Mouse (Mus musculus): ENCODE results near the gene Eme2. TPM values are rescaled to one million over a fixed set of nuclear protein-coding genes. Genes with fewer than 3 reads are reported as not detected.
"Not testable (repeated sequence)": the region's sequence is repeated elsewhere in the genome, so short reads cannot be mapped to it uniquely, and the experiment has no call there.

Eme2 gene
- 9.2 and 22.7 TPM in 2 replicates for total RNA-seq (2017)

DNA sequence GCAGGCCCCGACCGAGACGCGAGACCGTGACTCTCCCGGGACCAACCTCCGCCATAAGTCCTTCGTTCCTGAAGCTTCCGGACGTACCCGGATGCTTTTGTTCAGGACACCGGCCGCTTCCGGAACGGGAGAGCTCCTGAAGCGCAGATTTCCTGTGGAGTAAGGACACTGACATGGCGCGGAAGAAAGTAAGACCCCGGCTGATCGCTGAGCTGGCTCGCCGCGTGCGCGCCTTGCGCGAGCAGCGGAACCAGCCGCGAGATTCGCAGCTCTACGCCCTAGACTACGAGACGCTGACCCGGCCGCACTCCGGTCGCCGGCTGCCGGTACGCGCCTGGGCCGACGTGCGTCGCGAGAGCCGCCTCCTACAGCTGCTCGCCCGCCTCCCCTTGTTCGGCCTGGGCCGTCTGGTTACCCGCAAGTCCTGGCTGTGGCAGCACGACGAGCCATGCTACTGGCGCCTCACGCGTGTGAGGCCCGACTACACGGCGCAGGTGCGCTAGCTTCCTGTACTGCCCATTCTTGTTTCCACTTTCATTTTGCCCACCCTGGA lies at the start of gene Eme2, which contains the start of gene Mrps34:
Gene Eme2 (minus strand): TSS at position 93 of the 553 bp plus-strand sequence.
Gene Mrps34 (plus strand): TSS at position 122 of the 553 bp plus-strand sequence.
- peak; percentile 73 for ATAC-seq (replicated peaks; ENCODE audit: low read depth, poor library complexity, severe bottlenecking)

DNA sequence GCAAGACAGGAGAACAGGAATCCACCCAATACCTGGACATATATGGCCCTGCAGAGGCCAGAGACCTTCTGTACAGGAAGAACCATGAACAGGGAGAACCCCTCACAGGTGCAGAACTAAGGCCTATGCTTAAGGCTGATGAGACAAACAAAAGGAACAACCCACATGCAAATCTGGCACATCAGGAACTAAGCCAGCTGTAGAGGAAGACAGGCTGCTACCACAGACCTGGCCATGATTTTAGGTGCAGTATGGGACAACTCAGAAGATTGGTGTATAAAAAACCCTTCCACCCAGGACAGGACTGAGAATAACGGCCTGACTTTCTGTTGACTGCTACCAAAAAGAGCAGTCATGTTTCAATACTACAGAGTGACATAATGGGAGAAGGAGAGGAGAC lies 48.7 kb upstream of the Eme2 start:
- not testable (repeated sequence) for ATAC-seq (replicated peaks; ENCODE audit: low read depth, poor library complexity, severe bottlenecking)

DNA sequence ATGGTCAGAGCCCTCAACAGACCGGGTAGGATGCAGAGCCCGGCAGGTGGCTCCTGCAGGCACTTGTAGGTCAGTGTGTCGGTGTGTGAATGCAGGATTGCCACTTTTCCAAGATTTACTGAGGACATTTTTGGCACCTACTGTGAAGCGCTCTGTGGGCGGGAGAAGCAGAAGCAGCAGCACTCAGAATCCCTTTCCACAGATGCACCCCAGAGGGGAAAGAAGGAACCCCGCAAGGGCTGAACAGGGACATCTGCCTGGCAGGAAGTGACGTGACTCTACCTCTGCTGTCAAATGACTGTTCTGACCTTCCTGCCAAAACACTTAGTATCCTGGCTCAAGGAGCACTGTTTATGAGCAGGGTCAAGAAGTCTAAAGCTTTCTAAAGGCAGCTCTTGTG lies 48.1 kb upstream of the Eme2 start:
- no peak for ATAC-seq (replicated peaks; ENCODE audit: low read depth, poor library complexity, severe bottlenecking)

DNA sequence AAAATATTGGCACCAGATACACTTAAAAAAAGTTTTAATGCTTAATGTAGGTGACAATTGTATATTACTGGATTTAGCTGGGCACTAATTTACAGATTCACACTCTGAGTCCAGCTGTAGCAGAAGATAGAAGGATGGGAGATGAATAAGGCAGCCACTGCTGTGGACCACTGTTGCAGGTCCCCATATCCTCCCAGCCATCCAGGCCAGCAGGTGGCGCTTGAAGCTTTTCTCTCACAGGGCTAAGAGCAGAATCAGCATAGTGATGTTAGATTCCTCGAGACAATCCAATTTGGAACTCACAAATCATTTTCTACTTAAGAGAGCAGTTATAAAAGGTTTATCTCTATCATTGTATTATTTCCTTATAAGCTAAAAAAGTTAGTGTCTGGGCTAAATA lies 47.6 kb upstream of the Eme2 start:
- ATAC-seq (replicated peaks; ENCODE audit: low read depth, poor library complexity, severe bottlenecking): peak; percentile 87

DNA sequence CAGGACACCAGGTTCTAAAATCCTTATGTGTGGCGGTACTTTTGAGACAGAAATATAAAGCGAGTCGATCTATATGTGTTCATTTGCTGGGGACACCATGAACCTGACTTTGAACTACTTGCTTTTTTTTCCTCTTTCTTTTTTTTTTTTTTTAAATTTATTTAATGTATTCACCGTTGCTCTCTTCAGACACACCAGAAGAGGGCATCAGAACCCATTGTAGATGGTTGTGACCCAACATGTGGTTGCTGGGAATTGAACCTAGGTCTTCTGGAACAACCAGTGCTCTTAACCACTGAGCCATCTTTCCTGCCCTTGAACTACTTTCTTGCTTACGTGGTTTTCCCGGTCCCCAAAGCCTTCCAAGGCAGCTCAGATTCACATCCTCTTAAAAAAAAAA lies 42.4 kb upstream of the Eme2 start:
- ATAC-seq (replicated peaks; ENCODE audit: low read depth, poor library complexity, severe bottlenecking): no peak

DNA sequence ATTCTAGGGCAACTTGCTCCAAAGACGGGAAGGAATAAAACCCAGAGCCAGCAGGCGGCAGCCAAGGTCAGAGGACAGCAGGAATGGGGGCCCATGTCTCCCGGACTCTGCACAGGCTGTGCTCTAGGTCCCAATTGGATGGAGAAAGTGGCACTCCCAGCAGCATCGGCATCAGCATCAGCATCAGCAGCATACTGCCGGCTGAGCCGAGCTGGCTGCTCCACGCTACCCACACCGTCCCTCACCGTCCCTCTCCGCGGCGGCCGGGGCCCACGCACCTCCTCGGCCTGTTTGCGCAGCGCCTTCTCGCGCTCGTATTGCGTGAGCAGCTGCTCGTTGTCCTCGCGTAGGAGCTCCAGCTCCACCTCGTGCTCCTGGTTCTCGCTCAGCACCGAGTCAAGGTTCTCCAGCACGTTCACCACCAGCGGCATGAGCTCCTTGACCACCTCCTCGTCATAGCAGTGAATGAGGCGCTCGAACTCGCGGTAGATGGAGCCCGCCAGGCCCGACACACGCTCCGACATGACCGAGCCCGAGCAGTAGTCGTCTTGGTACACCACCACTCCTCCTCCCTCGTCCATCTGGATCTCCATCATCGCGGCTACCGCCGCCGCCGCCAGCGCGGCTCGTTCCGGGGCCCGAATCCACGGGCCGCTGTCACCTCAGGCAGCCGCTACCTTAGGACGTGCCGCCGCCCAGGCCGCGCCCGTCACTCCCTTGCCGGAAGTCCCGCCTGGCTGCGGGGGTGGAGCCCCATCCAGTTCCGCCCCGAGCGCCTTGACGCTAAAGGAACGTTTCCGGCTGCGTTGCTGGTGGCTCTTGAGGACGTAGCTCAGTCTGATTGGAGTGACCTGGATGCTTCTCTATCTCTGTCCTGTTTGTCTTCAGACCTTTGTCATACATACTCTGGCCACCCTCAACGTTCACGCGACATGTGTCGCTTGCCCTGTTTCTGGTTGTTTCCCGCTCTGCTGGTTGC lies 41.7 kb upstream of the Eme2 start, which contains the start of gene Mapk8ip3:
Gene Mapk8ip3 (minus strand): TSS at position 719 of the 979 bp plus-strand sequence.
- peak; percentile 93 for ATAC-seq (replicated peaks; ENCODE audit: low read depth, poor library complexity, severe bottlenecking)

DNA sequence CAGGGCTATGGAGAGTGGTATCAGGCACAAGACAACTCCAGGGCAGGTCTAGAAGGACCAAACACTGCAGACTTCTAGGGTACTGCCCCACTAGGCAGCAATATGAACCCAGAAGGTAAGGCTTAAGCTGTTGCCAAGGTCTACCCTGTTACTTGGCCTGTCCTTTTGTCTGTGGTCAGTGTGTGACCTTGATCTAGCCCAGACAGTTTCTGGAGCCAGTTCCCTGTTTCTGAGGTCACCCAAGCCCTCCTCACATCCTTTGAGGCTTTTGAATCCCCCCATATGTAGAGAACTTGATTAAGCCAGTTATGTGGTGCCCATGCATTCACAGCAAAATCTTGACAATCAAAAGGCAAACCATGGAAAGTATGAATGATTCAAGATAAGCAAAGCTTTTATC lies 40.8 kb upstream of the Eme2 start:
- 0 out of 2 replicates have a peak, but pooled peaks have one; percentile 4 for ATAC-seq (replicated peaks; ENCODE audit: low read depth, poor library complexity, severe bottlenecking)

DNA sequence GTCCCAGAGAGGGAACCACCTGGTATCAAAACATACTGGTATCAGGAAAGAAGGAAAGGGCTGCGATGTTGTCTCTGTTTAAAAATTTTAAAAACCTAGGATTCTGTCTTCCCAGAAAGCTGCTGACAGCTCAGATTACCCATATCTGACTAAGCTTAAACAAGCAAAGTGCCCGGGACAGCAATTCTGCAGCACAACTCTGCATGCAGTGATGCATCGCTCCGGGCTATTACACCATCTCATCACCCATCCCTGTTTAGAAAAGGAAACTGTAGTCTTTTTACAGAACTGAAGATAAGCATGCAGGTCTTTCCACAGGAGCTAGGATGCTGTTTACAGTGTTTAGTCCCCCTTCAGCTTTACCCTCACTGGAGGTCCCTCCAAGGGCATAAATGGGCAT lies 40.0 kb upstream of the Eme2 start:
- ATAC-seq (replicated peaks; ENCODE audit: low read depth, poor library complexity, severe bottlenecking): no peak

DNA sequence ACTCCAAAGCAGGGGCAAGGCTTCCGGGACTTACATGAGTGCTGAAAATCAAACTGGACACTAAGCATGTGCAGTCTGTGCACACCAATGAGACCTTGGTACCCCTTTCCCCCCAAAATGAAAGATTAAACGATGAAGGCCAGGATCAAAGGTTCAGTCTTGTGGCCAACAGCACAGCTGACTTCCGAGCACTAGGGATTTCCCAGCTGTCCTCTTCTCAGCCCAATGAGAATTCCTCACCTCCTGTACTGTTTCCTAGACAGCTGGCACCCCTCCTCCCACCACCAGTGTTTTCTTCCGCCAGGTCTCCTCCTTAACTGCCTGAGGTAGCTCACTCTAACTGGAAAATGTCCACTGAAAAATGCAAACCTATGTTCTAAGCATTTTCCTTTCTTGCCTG lies 38.3 kb upstream of the Eme2 start:
- no peak for ATAC-seq (replicated peaks; ENCODE audit: low read depth, poor library complexity, severe bottlenecking)

DNA sequence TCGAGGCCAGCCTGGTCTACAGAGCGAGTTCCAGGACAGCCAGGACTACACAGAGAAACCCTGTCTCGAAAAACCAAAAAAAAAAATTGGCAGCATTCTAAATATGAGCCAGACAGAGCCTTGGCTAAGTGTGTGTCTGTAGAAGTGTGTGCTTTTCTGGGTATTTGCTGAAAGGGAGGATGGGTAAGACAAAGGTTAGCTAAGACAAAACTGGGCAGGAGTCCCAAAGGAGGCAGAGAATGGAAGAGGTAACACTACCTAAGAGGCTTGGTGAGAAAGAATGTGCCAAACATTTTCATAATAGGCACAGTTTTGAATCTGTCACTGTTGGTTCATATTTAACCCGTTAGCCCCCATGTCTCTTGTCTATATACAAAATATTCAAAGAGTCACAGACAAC lies 37.5 kb upstream of the Eme2 start:
- no peak for ATAC-seq (replicated peaks; ENCODE audit: low read depth, poor library complexity, severe bottlenecking)

DNA sequence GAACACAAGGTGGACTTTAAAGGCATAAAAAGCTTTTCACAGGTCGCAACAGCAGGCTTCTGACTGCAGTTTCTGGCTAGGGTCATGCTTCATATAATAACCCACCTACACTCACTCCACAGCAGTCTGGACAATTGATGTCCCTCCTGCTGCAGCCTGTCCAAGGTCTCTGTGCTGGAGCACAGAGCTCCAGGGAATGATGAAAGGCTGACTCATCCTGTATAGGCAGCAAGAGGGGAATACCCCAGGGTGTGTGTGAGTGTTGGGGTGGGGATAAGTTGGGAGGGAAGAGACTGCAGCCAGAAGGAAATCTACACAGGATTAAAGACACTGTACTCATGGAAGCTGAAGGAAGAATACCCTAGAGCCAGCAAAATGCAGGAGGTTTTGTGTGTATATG lies 34.6 kb upstream of the Eme2 start:
- no peak for ATAC-seq (replicated peaks; ENCODE audit: low read depth, poor library complexity, severe bottlenecking)

DNA sequence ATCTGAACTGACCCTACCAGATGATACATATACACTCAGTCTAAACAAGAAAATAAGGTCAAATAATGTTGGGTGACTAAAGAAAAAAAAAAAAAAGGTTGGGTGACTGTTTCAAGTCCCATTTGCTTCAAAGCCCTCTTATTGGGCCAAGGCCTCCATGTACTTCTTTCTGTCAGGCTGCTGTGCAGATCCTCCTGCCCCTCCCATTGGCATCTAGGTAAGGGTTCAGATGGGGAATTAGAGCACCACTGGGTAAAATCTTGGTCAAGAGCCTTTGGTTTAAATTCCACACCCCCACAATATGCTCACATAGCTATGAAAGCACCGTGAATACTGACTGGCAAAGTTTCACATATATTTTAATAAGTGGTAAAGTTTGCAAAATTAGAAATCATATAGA lies 28.4 kb upstream of the Eme2 start:
- no peak for ATAC-seq (replicated peaks; ENCODE audit: low read depth, poor library complexity, severe bottlenecking)

DNA sequence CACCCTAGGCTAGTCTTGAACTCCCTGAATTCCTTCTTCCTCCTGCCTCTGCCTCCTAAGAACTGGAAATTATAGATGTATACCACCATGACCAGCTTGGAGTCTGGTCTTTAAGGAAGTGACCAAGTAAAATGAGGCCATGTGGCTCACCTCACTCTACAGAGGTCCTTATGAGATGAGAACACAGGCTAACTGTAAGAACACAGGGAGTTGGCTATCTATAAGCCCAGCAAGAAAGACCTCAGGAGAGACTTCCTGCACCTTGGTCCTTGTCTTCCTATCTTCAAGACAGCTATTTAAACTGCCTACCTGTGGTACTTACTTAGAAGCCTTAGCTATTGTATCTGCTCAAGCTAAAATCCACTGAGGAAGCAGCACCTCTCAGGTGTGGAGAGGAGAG lies 19.1 kb upstream of the Eme2 start:
- no peak for ATAC-seq (replicated peaks; ENCODE audit: low read depth, poor library complexity, severe bottlenecking)

DNA sequence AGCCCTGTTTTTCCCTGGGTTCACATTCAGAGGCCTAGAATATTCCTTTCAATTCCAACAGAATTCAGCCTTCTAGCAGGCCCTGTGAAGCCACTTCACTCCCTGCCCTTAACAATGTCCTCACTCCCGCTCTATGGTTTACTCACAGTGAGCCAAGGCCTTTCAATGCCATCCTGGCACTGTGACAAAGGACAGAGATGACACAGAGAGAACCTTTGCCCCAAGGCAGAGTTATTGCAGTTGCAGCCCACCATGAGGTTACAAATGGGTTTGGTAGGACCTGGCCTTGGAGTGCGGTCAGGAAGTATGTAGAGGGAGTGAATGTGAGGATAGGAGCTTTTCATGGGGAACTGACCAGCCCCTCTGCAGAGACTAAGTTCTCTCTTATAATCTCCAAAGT lies 12.7 kb upstream of the Eme2 start:
- ATAC-seq (replicated peaks; ENCODE audit: low read depth, poor library complexity, severe bottlenecking): no peak

DNA sequence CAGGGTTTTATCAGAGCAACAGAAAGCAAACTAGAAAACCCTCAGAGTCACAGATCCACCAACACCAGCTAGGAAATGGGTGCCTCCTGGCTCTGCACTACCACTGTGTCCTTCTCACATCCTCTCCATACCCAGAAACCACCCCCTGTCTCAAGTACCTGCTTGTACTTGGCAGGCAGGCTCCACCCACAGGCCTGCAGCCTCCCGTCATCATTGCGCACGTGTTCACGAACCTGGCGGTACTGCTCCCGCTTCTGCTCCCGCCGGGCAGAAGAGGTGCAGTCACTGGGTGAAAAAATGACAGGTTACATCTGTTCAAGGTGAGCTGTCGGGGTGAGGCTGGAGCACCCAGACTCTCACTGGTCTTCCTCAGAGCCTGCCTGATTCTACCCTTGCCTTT lies 8.9 kb upstream of the Eme2 start:
- no peak for ATAC-seq (replicated peaks; ENCODE audit: low read depth, poor library complexity, severe bottlenecking)

DNA sequence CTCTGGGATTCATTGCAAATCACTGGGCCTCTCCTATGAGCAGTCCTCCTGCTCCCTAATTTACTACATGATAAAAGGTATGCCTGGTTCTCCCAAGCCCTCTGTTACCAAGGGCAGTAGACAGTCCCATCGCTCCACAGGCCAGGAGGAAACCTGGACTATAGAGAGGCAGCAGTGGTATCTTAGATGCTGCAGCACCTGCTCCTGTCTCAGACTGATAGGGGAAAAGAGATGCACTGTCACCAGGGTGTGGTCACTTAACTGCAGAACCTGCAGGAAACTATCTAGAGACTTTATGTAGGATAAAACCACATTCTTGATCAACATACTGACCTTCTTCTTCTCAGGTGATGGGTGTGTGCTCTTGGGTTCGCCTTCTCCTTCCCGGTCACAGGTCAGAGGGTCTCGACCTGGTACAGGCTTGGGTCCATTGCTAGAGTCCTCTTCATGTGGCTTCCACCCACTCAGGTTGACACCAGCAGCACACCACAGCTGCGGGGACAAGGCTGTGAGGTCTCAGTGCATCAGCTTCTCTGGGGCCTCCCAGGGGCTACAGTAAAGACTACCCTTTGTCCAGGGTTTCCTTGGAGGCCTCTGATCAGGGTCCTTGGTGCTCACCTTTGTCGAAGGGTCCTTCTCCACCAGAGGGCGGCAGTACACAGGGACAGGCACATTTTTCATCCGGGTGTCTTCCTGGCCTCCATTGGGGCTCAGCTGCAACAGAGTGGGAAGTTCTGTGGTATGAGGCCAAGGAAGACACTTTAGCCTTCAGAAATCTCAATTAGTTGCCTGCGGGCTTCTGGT lies 8.0 kb upstream of the Eme2 start:
- ATAC-seq (replicated peaks; ENCODE audit: low read depth, poor library complexity, severe bottlenecking): peak; percentile 47

DNA sequence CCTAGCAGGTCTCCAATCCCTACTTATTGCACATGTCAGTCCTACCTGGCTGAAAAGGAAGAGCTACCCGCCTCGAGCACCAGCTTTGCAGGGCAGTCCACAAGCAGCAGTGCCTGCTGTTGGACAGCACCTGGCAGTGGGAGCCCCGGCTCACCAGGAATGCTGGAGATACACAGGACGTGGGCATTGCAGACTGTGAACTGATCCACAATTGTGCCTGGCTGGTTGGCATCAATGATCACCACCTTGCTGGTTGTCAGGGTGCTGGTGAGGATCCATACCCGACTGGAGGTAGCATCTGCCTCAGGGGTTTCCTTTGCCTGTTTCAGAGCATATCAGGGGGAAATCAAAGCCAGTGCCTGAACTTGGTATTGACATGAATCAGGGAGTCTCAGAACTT lies 7.2 kb upstream of the Eme2 start:
- ATAC-seq (replicated peaks; ENCODE audit: low read depth, poor library complexity, severe bottlenecking): no peak

DNA sequence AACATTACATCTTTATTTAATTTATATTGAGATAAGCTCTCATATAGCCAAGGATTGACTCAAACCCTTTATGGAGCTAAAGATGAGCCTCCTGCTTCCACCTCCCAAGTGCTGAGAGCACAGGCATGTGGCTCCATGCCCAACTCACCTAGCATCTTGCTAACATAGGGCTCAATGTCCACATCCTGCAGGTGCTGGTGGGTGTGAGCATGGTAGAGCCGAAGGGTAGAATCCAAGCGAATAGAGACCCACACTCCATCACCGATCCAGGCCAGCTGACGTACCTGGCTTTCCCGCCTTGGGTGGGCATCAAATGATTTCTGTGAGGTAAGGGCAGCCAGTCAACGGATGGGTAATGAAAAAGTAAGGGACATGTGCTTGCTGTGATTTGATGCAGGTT lies 5.1 kb upstream of the Eme2 start:
- no peak for ATAC-seq (replicated peaks; ENCODE audit: low read depth, poor library complexity, severe bottlenecking)

DNA sequence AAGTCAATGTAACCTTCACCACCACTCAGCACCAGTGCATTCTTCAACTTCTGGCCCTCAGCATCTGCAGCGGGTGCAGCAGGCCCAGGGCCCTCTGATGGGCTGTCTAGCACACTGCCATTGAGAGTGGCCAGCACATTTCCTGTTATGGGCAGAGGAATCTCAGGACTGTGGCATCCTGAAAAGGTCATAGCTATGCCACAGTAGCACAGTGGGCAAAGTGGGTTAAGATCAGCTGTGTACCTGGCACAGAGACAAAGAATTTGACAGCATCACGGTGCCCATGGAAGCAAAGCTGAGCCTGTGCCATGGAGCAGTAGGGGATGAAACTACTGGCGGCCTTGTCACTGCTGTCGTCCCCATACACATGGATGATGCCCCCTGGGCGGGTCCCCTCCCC lies 4.3 kb upstream of the Eme2 start:
- ATAC-seq (replicated peaks; ENCODE audit: low read depth, poor library complexity, severe bottlenecking): no peak

DNA sequence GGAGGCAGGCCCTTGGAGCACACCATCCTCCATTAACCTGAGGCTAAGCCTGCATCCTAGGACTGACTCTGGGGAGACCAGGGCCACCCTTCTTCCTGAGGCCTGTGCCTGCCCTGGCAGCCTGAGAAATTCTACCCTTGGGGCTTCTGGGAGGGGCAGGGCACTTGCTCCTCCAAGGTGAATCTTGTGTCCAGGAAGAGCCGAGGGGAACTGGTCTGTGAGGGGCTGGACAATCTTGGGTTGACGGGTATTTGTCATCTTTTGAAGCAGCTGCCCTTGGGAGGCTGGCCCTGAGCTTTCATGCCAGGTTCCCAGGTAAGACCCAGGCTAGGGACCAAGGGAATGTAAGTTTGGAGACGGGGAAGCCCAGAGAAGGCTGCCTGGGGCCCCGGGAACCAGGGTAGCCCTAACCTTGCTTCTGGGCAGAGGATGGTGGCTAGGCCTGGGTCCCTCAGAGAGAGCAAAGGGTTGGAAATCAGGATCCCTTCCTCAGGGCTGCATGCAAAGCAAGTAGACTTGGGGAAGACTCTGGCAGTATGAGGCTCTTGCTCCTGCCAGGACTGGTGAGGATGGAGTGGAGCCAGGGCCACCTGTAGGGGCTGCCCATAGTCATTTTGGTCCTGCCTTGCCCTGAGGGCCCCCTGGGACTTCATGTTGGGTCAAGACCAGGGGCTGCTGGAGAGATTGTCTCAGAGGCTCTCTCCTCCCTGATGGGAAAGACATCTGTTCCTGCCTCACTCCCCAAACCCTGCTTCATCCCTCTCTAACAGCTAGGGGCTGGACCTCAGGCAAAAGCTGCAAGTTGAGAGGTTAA lies 3.4 kb upstream of the Eme2 start:
- no peak for ATAC-seq (replicated peaks; ENCODE audit: low read depth, poor library complexity, severe bottlenecking)

Data from common myeloid progenitor, adult 5-6 weeks (primary cell).